Mouse (Mus musculus) lung, embryonic 15.5 days (tissue): ENCODE data around the gene Gprin1. TPM values are rescaled to one million over a fixed set of nuclear protein-coding genes. Genes with fewer than 3 reads are reported as not detected.
A peak's percentile ranks its signal among the peaks of the same experiment; 100 is the strongest.

Source experiments
- ATAC-seq: fragments of 200-750 bp; cut with Nextera tagmentation; 2 replicates; pipeline ENCODE4 v1.8.0; 2017; ENCODE audit warnings: moderate number of reproducible peaks, borderline replicate concordance; ENCODE audit not compliant: low FRiP score, low TSS enrichment; ENCODE audit errors: extremely low read depth
- H3K27ac ChIP-seq: fragments of 300-500 bp; sonication (generic); 2 replicates; pipeline ENCODE4 v1.5.1; 2015; ENCODE audit warnings: moderate library complexity, mild to moderate bottlenecking, inconsistent platforms
- H3K27me3 ChIP-seq: fragments of 300-500 bp; sonication (generic); 2 replicates; pipeline ENCODE4 v1.6.1; 2015; ENCODE audit warnings: inconsistent platforms
- H3K36me3 ChIP-seq: fragments of 300-500 bp; sonication (generic); 2 replicates; pipeline ENCODE4 v1.6.1; 2015; ENCODE audit warnings: inconsistent platforms
- H3K4me1 ChIP-seq: fragments of 300-500 bp; sonication (generic); 2 replicates; pipeline ENCODE4 v1.6.1; 2015; ENCODE audit warnings: inconsistent platforms
- H3K4me2 ChIP-seq: fragments of 300-500 bp; sonication (generic); 2 replicates; pipeline ENCODE4 v1.6.1; 2015; ENCODE audit warnings: inconsistent platforms, mild to moderate bottlenecking, moderate library complexity
- H3K4me3 ChIP-seq: fragments of 300-500 bp; sonication (generic); 2 replicates; pipeline ENCODE4 v1.5.1; 2015; ENCODE audit warnings: mild to moderate bottlenecking, inconsistent platforms
- H3K9ac ChIP-seq: fragments of 300-500 bp; sonication (generic); 2 replicates; pipeline ENCODE4 v1.6.1; 2015; ENCODE audit warnings: inconsistent platforms
- H3K9me3 ChIP-seq: fragments of 300-500 bp; sonication (generic); 2 replicates; pipeline ENCODE4 v1.6.1; 2016; ENCODE audit warnings: inconsistent platforms
- WGBS: fragments of 180-500 bp; shearing (Covaris S2); methylation state at CpG from one replicate; pipeline ENCODE4 v1.1.7; 2015; 5-methylcytosine and 5-hydroxymethylcytosine counted together
- polyA plus RNA-seq: library from polyadenylated mRNA; unstranded; fragments of >200 nt; fragmentation: Nextera tagmentation; extraction: Ambion mirVana; gene quantifications from 2 replicates; pipeline ENCODE4 v1.2.1, GENCODE M21; 2015

Gene Gprin1
- polyA plus RNA-seq, 1 experiment from 2014 or later, result 0.24 TPM

- Histone ChIP-seq H3K4me3 (peak overlapping the region; percentile 33), H3K27me3 (peaks cover 53% of the 10 kb centered on the region), H3K9me3 (no peaks in the 10 kb centered on the region), H3K9ac (0 out of 2 replicates have a peak overlapping the region, but pooled peaks have one; percentile 7), H3K36me3 (no peaks in the 10 kb centered on the region), H3K27ac (no peak overlapping the region), H3K4me2 (peak overlapping the region; percentile 65), H3K4me1 (peaks cover 13% of the 10 kb centered on the region)
- WGBS, result under 1% methylated on average over 43 of the region's 43 CpGs
- peak; percentile 89 for ATAC-seq
Observed at GRCm38 (mm10) chr13:54758045-54758755, 8.5 kb upstream of the Gprin1 start.

DNA sequence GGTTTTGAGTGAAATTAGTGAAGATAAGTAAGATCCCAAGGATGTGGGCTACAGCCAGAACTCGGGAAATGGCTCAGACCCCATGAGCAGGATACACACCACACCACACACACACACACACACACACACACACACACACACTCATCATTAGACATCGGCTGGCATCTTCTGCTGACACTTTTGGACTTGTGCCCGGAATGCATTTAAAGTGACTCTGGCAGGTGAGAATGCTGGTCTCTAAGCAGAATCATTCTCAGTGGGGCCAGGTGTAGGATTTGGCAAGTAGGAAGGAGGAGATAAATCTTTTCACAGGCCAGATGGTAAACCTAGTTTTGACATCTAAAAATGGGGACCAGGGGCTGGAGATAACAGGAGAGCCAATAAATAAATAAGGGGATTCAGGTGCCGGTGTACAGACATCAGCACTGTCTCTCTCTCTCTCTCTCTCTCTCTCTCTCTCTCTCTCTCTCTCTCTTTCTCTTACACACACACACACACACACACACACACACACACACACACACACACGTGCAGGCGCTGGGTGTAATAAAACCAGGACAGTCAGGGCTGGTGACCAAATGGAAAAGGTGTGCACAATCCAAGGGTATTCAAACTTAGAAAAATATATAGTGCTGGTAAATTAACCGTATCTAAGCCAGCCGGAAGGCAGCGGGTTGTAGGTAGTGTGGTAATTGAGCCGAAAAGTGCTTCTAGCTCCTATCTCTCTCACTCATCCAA lies 7.6 kb upstream of the Gprin1 start:
- no peaks in the 10 kb centered on the region for H3K36me3 ChIP-seq
- H3K27ac ChIP-seq, result no peak overlapping the region
- 39% methylated on average over 10 of the region's 10 CpGs for WGBS
- no peak overlapping the region for H3K9ac ChIP-seq
- H3K9me3 ChIP-seq, result no peaks in the 10 kb centered on the region
- H3K27me3 ChIP-seq, result peaks cover 49% of the 10 kb centered on the region
- ATAC-seq, result no peak
- H3K4me1 ChIP-seq, result peaks cover 13% of the 10 kb centered on the region
- H3K4me3 ChIP-seq, result peak overlapping the region; percentile 33
- peak overlapping the region; percentile 65 for H3K4me2 ChIP-seq

GRCm38 (mm10) chr13:54756156-54756712 lies 6.6 kb upstream of the Gprin1 start:
- Histone ChIP-seq H3K27ac (no peak overlapping the region), H3K4me2 (no peak overlapping the region), H3K4me1 (peaks cover 13% of the 10 kb centered on the region), H3K9ac (no peak overlapping the region), H3K9me3 (no peaks in the 10 kb centered on the region), H3K36me3 (no peaks in the 10 kb centered on the region), H3K27me3 (peaks cover 49% of the 10 kb centered on the region), H3K4me3 (no peak overlapping the region)
- ATAC-seq, result no peak
- WGBS, result 81% methylated on average over 8 of the region's 8 CpGs

DNA sequence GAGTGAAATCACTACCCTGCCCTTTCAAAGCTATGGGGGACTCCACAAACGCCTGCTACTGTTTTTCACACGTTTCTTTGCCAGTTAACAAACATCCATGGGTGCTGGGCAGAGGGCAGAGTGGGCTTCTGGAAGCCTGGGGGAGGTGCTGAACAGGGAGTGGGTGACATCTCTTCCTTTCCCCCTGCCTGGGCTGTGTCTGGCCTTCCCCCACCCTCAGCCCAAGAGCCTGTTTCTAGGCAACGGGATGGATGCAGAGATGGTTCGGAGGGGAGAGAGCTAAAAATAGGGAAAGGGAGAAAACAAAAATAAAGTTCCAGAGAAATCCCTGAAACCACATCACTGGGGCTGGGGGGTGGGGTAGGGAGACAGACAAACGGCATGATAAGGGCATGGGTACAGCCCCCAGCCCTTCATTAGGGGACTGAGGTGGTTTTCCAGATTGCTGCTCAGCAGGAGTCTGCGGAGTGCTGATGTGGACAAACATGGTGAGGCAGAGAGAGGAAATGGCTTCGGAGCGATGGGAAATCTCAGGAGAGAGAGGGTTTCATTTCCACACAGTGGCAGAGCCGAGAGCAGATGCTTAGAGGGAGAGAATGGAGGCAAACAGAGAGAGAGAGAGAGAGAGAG lies 5.6 kb upstream of the Gprin1 start:
- H3K27ac ChIP-seq, result no peak overlapping the region
- peaks cover 13% of the 10 kb centered on the region for H3K4me1 ChIP-seq
- ATAC-seq, result no peak
- no peak overlapping the region for H3K4me3 ChIP-seq
- 24% methylated on average over 9 of the region's 9 CpGs for WGBS
- H3K9me3 ChIP-seq, result no peaks in the 10 kb centered on the region
- H3K4me2 ChIP-seq, result no peak overlapping the region
- H3K27me3 ChIP-seq, result peaks cover 47% of the 10 kb centered on the region
- H3K9ac ChIP-seq, result no peak overlapping the region
- no peaks in the 10 kb centered on the region for H3K36me3 ChIP-seq

DNA sequence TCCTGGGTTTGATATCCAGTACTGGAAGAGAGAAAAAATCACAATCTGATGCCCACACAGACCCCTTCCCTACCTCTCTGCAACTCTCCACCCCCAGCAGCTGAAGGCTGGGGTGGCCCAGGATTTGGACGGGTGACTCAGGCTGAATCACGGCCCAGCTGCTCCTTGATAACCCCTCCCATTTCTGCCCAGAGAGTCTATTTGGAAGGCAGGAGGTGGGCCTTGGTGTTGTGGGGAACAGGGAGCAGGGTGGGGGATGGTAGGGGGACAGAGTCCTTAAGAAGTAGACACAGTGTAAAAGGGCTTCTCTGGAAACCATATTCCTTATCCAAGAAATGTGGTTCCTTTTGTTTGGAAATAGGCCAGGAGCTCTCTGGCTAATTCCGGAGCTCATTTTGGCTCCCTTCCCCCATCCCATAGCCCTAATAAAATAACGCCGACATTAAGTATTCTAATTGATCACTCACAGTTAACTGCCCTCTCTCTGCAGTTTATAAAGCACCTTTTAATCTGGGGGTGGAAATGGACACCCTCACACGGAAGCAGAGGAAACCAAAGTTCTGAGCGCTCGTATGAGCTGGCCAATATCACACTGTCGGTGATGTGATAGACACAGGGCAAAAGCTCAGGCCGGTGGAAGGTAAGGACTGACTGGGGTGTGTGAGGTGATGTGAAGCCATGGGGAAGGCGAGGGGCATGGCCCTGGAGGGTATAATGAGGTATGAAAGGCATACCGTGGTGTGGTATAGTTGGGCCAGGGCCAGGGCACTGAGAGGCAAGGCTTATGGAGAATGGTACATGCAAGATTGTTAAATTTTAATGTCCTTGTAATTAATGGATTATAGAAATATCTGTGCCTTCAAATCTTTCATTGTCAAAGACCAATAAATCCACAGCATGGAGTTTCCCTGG lies 4.8 kb upstream of the Gprin1 start:
- Histone ChIP-seq H3K27me3 (peaks cover 48% of the 10 kb centered on the region), H3K9me3 (no peaks in the 10 kb centered on the region), H3K9ac (no peak overlapping the region), H3K27ac (no peak overlapping the region), H3K4me3 (no peak overlapping the region), H3K4me1 (peaks cover 20% of the 10 kb centered on the region), H3K4me2 (no peak overlapping the region), H3K36me3 (no peaks in the 10 kb centered on the region)
- no peak for ATAC-seq
- 32% methylated on average over 12 of the region's 12 CpGs for WGBS

DNA sequence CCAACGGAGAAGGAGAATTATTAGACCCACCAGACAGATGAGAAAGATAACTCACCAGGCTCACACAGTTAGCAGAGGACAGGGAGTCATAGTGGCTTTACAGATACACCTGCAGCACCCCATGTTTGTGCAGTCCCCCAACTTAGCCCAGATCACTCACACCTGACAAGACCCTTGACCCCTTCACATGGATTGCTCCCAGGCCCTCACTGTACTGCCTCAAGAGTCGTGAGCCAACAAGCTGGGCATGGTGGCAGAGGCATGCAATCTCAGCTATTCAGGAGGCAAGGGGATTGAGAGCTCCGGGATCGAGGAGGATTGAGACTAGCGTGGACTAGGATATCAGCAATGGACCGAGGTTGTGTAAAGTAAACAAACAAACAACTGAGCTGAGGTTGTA lies 4.1 kb upstream of the Gprin1 start:
- ATAC-seq, result no peak
- Histone ChIP-seq H3K9ac (no peak overlapping the region), H3K27ac (no peak overlapping the region), H3K4me3 (no peak overlapping the region), H3K4me1 (peaks cover 21% of the 10 kb centered on the region), H3K36me3 (no peaks in the 10 kb centered on the region), H3K27me3 (peaks cover 48% of the 10 kb centered on the region), H3K9me3 (no peaks in the 10 kb centered on the region), H3K4me2 (no peak overlapping the region)
- WGBS, result 44% methylated on average over 6 of the region's 6 CpGs

- peaks cover 12% of the 10 kb centered on the region for H3K4me1 ChIP-seq
Observed at GRCm38 (mm10) chr13:54752656-54753055, 3.0 kb upstream of the Gprin1 start.

GRCm38 (mm10) chr13:54750699-54751098 lies 1.0 kb upstream of the Gprin1 start:
- no peak for ATAC-seq
- no peaks in the 10 kb centered on the region for H3K9me3 ChIP-seq
- H3K36me3 ChIP-seq, result no peaks in the 10 kb centered on the region
- H3K27me3 ChIP-seq, result peaks cover 52% of the 10 kb centered on the region
- no peak overlapping the region for H3K4me3 ChIP-seq
- 2% methylated on average over 8 of the region's 8 CpGs for WGBS
- no peak overlapping the region for H3K4me2 ChIP-seq
- no peak overlapping the region for H3K27ac ChIP-seq
- H3K4me1 ChIP-seq, result peaks cover 10% of the 10 kb centered on the region
- H3K9ac ChIP-seq, result no peak overlapping the region

More at GRCm38 (mm10) chr13:54752656-54753055, 3.0 kb upstream of the Gprin1 start:
- H3K9me3 ChIP-seq, result no peaks in the 10 kb centered on the region
- H3K4me3 ChIP-seq, result no peak overlapping the region
- H3K4me2 ChIP-seq, result no peak overlapping the region
- peaks cover 55% of the 10 kb centered on the region for H3K27me3 ChIP-seq
- ATAC-seq, result no peak
- H3K36me3 ChIP-seq, result no peaks in the 10 kb centered on the region
- H3K27ac ChIP-seq, result no peak overlapping the region
- 62% methylated on average over 10 of the region's 10 CpGs for WGBS
- no peak overlapping the region for H3K9ac ChIP-seq

- Histone ChIP-seq H3K27me3 (peaks cover 46% of the 10 kb centered on the region), H3K27ac (no peak overlapping the region), H3K4me2 (peak overlapping the region; percentile 93), H3K36me3 (no peaks in the 10 kb centered on the region), H3K9ac (no peak overlapping the region), H3K9me3 (no peaks in the 10 kb centered on the region), H3K4me1 (peaks cover 10% of the 10 kb centered on the region), H3K4me3 (peak overlapping the region; percentile 55)
- peak; percentile 71 for ATAC-seq
- 1% methylated on average over 48 of the region's 100 CpGs for WGBS
Observed at GRCm38 (mm10) chr13:54749061-54749863, 412 bp downstream of the Gprin1 start.

DNA sequence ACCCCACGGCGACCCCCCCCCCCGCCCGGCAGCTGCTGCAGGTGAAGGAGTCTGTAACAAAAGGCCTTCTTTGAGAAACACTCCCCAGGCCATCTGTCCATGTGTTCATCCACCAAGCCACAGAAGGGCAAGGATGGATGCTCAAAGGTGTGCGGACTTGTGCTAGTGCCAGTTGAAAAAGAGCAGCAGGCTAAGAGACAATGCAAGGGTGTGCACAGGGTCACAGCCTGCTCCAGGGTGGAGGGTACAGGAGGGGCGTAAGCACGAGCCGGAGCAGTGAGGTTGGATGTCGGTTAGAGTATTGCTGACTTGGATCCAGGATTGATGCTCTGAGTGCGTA lies 983 bp downstream of the Gprin1 start:
- Histone ChIP-seq H3K36me3 (no peaks in the 10 kb centered on the region), H3K4me3 (0 out of 2 replicates have a peak overlapping the region, but pooled peaks have one; percentile 55), H3K9ac (no peak overlapping the region), H3K4me2 (peak overlapping the region; percentile 93; the same call in 1 of the 2 replicates), H3K27me3 (peaks cover 44% of the 10 kb centered on the region), H3K4me1 (peaks cover 10% of the 10 kb centered on the region), H3K27ac (no peak overlapping the region), H3K9me3 (no peaks in the 10 kb centered on the region)
- ATAC-seq, result peak; percentile 13; the same call in 1 of the 2 replicates
- 42% methylated on average over 10 of the region's 10 CpGs for WGBS
